8 mouse cellular contexts compared by ENCODE assay signal in the genomic region with DNA sequence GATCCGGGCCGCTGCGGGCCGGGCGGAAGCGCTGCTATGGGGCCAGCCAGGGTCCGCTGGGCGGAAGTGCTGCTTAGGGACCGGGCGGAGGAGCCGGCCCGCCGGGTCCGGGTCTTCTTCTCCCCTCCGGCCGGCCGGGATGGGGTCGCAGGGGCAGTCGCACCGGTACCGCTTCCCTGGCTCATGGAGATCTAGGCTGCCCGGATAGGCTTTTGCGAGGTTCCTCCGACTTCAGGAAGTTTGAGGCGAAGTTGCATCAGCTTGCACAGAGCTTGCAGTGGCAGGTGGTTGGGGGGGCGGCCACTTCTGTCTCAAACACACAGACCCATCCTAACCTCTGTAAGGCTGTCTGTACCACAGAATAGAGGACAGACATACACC. TPM values are rescaled to one million over a fixed set of nuclear protein-coding genes. Genes with fewer than 3 reads are reported as not detected.
A peak's percentile ranks its signal among the peaks of the same experiment; 100 is the strongest.
DNase-seq lines count a peak whose midpoint lies in the region; ATAC-seq and TF ChIP-seq lines count a peak whose summit lies in the region.

No protein-coding gene starts in this region.

- peak overlapping the region; percentile 66 for H3K4me2 ChIP-seq in embryonic facial prominence, embryonic 15.5 days (replicated peaks)
- peak overlapping the region; percentile 80 for H3K4me2 ChIP-seq in intestine, postnatal 0 days (replicated peaks; ENCODE audit: low read depth)

- H3K4me3 ChIP-seq in gastrocnemius, adult 2 months, result peak overlapping the region; percentile 97
- peak overlapping the region; percentile 91 for H3K4me3 ChIP-seq in embryonic facial prominence, embryonic 15.5 days (replicated peaks)
- peak overlapping the region; percentile 73 for H3K4me3 ChIP-seq in intestine, postnatal 0 days (ENCODE audit: low read depth, low read length)

- DNase-seq in gastrocnemius, adult 2 months, result no peak
- no peak for DNase-seq in gastrocnemius, postnatal 25 days
- peak; percentile 41 for DNase-seq in right cerebral cortex, postnatal 14 days
- no peak for DNase-seq in right cerebral cortex, postnatal 36 days (ENCODE audit: low spot score in 2 of 2)
- DNase-seq in left cerebral cortex, postnatal 4 days, result no peak

- no peaks in the 10 kb centered on the region for H3K36me3 ChIP-seq in embryonic facial prominence, embryonic 15.5 days
- no peaks in the 10 kb centered on the region for H3K36me3 ChIP-seq in intestine, postnatal 0 days (ENCODE audit: control insufficient read depth, insufficient read depth)

- no peaks in the 10 kb centered on the region for H3K9me3 ChIP-seq in embryonic facial prominence, embryonic 15.5 days (replicated peaks)
- H3K9me3 ChIP-seq in intestine, postnatal 0 days (ENCODE audit: control insufficient read depth), result no peaks in the 10 kb centered on the region

- peak overlapping the region; percentile 97 for H3K27ac ChIP-seq in gastrocnemius, adult 2 months
- H3K27ac ChIP-seq in embryonic facial prominence, embryonic 15.5 days (replicated peaks), result peak overlapping the region; percentile 97
- H3K27ac ChIP-seq in intestine, postnatal 0 days (ENCODE audit: low read depth, low read length), result peak overlapping the region; percentile 88

- peaks cover 4% of the 10 kb centered on the region; the same call in 1 of the 2 replicates for H3K4me1 ChIP-seq in embryonic facial prominence, embryonic 15.5 days
- H3K4me1 ChIP-seq in intestine, postnatal 0 days (replicated peaks; ENCODE audit: control insufficient read depth, insufficient read depth, low read length), result no peaks in the 10 kb centered on the region

- peak; percentile 76; the same call in 1 of the 2 replicates for ATAC-seq in embryonic facial prominence, embryonic 15.5 days (ENCODE audit: insufficient number of reproducible peaks, low FRiP score, low TSS enrichment, low read depth)
- ATAC-seq in intestine, postnatal 0 days, result peak; percentile 60
- peak; percentile 53 for ATAC-seq in megakaryocyte-erythroid progenitor cell, adult 5-6 weeks (replicated peaks; ENCODE audit: low FRiP score, low TSS enrichment, poor library complexity, severe bottlenecking)

- H3K27me3 ChIP-seq in embryonic facial prominence, embryonic 15.5 days, result no peaks in the 10 kb centered on the region
- H3K27me3 ChIP-seq in intestine, postnatal 0 days (replicated peaks; ENCODE audit: control insufficient read depth, insufficient read depth, low read length), result peaks cover 8% of the 10 kb centered on the region; the same call in 1 of the 2 replicates

- peak overlapping the region; percentile 92 for H3K9ac ChIP-seq in embryonic facial prominence, embryonic 15.5 days
- H3K9ac ChIP-seq in intestine, postnatal 0 days (ENCODE audit: low read depth, low read length), result peak overlapping the region; percentile 74

- WGBS in embryonic facial prominence, embryonic 15.5 days, result 3% methylated on average over 26 of the region's 26 CpGs
- WGBS in intestine, postnatal 0 days, result 0% methylated on average over 26 of the region's 26 CpGs

- TF ChIP-seq CTCF in gastrocnemius, adult 2 months (IDR thresholded peaks at IDR 0.05), result no peak
- no peak for TF ChIP-seq CTCF in intestine, postnatal 0 days (IDR thresholded peaks at IDR 0.05; ENCODE audit: low read depth)

- intact Hi-C loops in gastrocnemius, adult 2 months (cut with DNase I), result loop anchor here (2.0 kb wide), 1 partner anchor 124 kb away; no protein-coding TSS in a partner anchor
- intact Hi-C loops in left cerebral cortex, postnatal 4 days (cut with DNase I), result loop anchor here (5.0 kb wide), 1 partner anchor 116 kb away; no protein-coding TSS in a partner anchor

RNA-seq across cellular contexts. Expression of a gene that starts 0.5 kb away (rescaled TPM):
- 1 to 10 TPM; 8.4 to 8.5 TPM for total RNA-seq in gastrocnemius, adult 2 months (2021)
- total RNA-seq in gastrocnemius, postnatal 25 days (2021), result 1 to 10 TPM; 6.5 to 7.7 TPM
- polyA plus RNA-seq in embryonic facial prominence, embryonic 15.5 days (2015; fragmentation: Nextera tagmentation; extraction: Ambion mirVana), result 9.1 and 10.3 TPM in 2 replicates
- 7.4 and 7.5 TPM in 2 replicates for polyA plus RNA-seq in intestine, postnatal 0 days (2015; fragmentation: Nextera tagmentation; extraction: Ambion mirVana)
- 7.7 and 10.8 TPM in 2 replicates for total RNA-seq in megakaryocyte-erythroid progenitor cell, adult 5-6 weeks (2014; fragmentation: Nextera tagmentation)
- total RNA-seq in megakaryocyte-erythroid progenitor cell, adult 5-6 weeks (2017), result 7.6 and 11.2 TPM in 2 replicates
- total RNA-seq in left cerebral cortex, postnatal 4 days (2021), result 1 to 10 TPM; 3.7 to 3.8 TPM

RNA-seq across cellular contexts. Expression of a gene that starts 25.5 kb away (rescaled TPM):
- 10 to 100 TPM; 73.9 to 90.0 TPM for total RNA-seq in gastrocnemius, adult 2 months (2021)
- total RNA-seq in gastrocnemius, postnatal 25 days (2021), result 10 to 100 TPM; 55.0 to 69.2 TPM
- 10.8 and 12.0 TPM in 2 replicates for polyA plus RNA-seq in embryonic facial prominence, embryonic 15.5 days (2015; fragmentation: Nextera tagmentation; extraction: Ambion mirVana)
- polyA plus RNA-seq in intestine, postnatal 0 days (2015; fragmentation: Nextera tagmentation; extraction: Ambion mirVana), result 0.70 and 0.95 TPM in 2 replicates
- total RNA-seq in megakaryocyte-erythroid progenitor cell, adult 5-6 weeks (2014; fragmentation: Nextera tagmentation), result not detected in 2 replicates
- not detected in 2 replicates for total RNA-seq in megakaryocyte-erythroid progenitor cell, adult 5-6 weeks (2017)
- total RNA-seq in left cerebral cortex, postnatal 4 days (2021), result 10 to 100 TPM; 30.5 to 30.8 TPM

Comparison
In these comparisons a context has a peak if more than half of its experiments do, and no peak if none do; other contexts are left out.
1. RNA of a gene that starts 25.5 kb away (total RNA-seq): 73.9 to 90.0 TPM in gastrocnemius, adult 2 months, 55.0 to 69.2 TPM in gastrocnemius, postnatal 25 days and 30.5 to 30.8 TPM in left cerebral cortex, postnatal 4 days; not detected in megakaryocyte-erythroid progenitor cell, adult 5-6 weeks; every median in the first group is over 10 times any median in the second.
2. Peak in every context shown above with its lines, with median percentiles within 50 percentile points of each other: H3K27ac ChIP-seq, H3K4me3 ChIP-seq and ATAC-seq.